Mouse (Mus musculus) R1 (cell line): Measurements from ENCODE around the gene Slc25a29.

Source experiments
- DNase-seq: peaks from one replicate; pipeline ENCODE4 v3.0.0-alpha.2; 2018; ENCODE audit warnings: low read depth, low spot score

Slc25a29 gene

DNA sequence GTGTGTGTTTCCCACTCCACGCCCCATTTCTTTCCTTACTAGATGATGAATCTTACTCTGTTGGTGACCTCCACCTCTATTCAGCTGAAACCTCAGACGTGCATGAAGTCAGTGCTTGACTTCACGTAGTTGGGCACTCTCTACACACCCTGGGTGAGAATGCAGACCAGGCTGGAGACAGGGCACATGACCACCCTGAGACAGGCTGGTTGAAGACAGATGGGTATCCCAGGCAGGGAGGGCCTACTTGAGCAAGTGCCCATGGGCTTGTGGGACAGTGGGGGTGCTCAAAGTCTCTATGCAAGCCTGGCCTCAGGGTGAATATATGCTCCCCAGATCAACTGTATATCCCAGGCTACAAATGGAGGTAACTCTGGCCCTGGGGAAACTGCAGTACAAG lies 1.3 kb downstream of the Slc25a29 start:
- DNase-seq, result no peak

DNA sequence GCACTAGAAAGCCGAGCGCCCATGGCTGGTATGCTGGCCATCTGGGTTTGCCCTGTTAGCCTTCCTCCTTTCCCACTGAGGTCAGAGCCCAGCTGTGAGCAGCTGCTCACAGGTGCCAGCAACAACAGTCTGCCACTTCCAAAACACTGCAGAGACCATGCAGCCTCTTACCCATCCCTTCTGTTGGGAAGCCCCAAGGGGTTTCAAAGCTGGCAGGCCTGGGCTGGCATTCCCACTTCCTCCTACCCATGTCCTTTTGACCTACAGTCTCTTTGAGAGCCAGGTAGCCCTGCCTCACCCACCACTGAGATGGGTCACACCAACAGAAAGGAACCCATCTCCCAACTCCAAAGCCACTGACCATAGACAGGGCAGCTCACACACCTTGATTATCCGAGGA lies 2.3 kb downstream of the Slc25a29 start:
- no peak for DNase-seq

DNA sequence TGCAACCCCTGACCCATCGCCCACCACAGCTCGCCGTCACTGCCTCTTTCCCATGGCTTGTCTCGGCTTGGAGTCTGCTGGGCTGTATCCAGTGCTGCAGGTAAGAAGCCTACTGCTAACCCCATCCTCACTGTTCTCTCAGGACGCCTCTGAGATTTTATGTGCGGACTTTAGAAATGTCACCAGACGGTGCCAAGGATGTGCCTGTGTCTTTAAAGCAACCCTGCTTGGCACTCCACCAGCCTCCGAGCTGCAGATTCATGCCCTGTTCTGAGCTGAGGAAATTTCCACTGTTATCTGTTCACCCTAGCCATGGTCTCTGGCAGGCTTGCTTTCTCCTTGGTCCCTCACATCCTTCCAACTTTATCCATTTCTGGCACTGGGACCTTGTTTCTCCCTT lies 2.8 kb downstream of the Slc25a29 start:
- no peak for DNase-seq

DNA sequence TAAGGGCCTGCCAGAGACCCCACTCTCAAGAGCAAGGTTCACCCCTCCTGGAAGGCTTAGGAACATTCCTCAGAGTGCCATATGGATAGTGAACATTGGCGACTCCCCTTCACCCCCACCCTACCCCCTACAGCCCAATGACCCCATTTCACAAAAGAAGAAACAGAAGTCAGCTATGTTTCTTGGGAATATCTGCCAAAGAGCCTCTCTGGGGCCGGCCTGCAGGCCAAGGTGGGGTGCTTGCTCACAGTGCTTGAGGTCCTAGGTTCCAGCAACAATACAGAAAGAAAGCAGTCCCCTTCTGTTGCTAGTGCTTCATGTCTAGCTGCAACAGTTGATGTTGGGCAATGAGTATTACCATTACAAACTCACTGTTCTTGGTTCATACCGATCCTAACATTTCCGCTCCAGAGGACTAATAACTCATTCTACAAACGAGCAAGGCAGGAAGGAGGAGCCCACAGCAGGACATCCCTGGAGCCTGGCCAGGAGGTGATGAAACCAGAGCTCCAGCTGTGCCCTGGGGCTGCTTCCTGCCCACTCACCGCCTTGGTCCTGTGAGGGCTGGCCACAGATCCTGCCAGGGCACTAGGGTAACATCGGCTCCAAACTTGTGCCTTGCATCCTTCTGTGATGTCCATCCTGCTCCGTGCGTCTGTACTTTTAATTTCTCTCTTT lies 3.6 kb downstream of the Slc25a29 start:
- DNase-seq, result no peak

DNA sequence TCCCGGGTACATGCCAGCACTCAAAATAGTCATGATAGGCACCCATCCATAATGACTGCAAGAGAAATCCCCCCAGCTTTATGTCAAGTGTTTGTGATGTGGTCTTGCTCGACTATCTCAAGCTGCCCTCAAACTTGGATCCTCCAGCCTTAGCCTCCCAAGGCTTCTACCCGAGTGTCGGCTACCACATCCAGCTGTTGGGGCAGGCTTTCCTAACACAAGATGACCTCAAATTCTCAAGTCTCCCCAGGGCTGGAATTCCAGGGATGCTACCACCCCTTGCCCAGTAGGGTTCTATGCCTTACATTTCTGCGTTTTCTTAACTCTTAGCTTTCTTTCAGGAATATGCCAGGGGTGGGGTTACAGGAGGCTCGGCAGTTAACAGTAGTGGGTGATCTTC lies 5.3 kb downstream of the Slc25a29 start:
- no peak for DNase-seq

DNA sequence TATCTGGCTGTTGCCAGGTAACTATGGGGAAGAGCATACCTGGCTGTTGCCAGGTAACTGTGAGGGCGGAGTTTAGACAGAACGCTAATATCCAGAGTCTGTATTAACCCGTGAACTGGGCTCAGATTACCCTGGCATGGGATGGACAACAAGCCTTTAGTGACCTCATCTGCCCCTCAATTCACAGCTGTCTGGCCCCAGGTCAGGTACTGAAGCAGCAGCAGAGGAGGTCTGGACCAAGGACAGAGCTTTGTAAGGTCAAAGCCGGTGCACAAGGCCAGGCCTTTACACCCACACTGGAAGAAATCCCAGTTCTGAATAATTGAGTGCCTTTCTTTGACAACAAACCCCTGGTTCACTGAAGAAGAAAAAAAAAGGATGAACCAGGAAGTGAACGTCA lies 6.0 kb downstream of the Slc25a29 start:
- DNase-seq, result peak; percentile 27

DNA sequence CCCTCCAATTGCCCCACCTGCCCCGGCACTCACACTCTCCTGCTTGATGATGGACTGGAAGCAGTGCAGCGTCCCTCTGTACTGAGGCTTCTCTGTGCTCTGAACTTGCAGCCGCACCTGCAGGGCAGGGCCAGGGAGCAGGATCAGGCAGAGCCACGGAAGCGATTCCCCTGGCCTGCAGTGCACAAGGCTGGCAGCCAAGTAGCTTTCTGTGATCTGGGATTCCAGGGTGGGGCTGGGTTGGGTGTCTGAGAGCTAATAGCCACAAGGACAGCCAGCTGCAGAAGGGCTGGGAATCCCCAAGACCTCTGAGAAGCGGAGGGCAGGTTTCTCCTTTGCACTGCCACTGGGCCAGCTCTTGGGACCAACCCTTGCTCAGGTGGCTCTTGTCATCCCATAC lies 8.0 kb downstream of the Slc25a29 start:
- DNase-seq, result no peak

DNA sequence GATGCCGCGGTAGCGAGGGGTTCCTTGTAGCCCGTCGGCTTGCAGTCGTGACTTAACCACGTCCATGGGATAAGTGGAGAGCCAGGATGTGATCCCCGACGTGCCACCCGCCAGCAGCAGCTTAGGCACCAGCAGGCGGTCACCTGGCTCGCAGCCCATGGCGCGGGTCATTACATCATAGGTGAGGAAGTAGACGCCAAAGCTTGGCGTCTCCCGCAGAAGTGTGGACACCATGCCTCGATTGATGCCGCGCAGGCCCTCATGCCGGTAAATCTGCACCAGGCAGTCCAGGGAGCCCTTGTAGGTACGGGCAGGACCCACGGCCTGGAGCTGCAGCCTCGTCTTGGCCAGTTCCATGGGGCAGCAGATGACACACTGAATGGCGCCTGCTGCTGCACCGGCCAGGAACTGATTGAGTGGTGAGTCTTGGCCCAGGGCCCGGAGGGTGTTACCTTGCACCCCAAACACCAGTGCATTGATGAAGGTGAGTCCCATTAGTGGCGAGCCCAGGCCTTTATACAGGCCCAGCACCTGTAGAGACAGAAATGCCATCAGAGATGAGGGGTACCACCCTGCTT lies 8.6 kb downstream of the Slc25a29 start:
- no peak for DNase-seq

DNA sequence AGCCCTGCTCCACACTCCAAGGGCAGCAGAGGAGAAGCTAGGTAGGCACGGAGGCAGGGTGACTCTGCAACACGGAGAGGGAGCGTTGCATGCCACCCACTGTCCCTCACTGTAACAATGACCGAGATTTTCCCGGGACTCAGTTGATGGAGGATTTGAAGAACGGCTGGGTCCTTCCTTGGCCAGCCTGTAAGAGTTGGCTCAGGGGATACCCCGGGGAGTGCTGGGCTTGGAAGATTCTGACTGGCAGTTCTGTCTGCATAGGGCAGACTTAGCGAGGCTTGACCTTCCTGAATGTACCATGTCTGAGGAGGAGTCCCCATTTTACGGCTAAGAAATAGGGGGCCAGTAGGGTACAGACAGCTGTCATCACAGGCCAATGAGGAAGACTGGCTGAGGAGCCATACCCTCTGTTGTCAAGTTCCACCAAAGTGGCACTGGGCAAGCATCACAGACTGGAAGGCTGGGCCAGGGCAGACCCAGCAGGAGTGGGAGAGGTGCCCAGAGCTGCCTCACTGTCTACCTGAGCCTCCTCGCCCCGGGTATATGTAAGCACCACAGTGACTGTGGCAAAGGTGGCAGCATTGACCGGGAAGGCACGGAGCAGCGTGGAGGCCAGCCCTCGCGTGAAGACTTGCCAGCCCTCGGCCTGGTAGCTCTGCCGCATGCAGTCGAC lies 9.3 kb downstream of the Slc25a29 start:
- DNase-seq, result no peak

DNA sequence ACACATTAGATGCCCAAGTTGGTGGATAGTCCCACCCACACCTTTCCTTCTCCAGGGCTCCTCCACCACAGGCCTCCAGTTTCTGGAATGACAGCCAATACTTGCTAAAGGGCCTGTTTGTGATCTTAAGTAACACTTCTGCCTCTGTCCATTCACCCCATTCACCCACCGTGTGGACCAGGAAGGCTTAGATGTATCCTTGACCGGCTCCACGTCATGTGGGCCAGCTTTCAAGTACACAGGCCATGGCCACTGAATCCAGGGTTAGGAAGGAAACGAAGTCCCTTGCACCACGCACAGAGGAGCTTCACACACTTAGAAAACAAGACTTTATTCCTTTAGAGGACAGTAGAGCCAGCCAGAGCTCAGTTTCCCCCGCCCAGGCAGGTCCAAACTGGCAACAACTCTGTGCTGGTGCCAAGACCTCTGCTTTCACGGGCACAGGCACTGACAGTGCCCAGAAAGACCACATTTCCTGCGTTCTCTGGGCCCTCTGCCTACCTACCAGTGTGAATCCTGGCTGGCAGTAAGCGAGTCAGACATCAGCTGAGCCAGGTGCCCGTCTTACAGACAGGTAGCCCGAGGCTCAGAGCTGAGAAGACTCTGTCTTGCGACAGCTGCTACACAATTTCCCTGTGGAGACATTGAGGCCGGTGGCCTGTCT lies 10.0 kb downstream of the Slc25a29 start:
- DNase-seq, result no peak

DNA sequence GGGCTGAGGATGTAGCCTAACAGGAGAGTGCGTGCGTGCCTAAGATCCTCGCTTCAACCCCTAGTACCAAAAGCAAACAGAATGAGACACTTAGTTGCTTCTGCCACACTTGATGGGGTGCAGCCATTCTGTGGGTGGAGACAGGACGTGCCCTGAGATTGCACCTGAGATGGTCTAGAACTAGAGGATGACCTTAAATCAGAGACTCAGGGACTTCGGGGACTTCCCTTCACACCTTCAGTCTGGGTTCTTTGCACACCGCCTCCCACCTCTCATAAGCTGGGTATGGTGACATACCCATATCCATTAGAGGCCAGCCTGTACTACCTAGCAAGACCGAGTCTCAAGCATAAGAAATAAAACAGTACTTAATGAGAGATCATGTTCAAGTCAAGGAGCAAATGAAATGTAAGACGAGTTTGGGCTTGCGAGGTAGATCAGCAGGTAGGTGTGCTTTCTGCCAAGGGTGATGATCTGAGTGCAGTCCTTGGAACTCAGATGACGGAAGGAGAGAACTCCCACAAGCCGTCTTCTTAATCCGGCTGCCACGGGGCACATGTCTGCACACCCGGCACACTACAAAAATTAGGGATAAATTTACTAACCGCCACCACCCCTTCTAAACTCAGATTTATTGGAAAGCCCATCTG lies 11.3 kb downstream of the Slc25a29 start:
- no peak for DNase-seq

DNA sequence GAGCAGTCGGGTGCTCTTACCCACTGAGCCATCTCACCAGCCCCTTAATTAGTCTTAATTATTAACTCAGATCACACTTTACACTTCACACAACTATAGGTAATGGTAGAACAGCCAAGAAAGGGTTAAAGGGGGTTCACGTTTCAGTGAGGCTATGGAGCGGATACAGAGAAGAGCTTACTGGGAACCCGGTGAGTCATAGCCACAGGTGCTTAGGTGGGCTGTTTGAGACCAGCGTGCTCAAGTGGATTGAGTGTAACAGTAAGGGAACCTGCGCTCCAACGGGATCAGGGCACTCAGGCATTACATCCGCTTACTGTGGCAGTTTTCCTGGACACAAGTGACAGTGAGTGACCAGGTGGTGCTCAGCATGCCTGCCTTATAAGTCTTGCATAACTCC lies 12.6 kb downstream of the Slc25a29 start:
- no peak for DNase-seq

DNA sequence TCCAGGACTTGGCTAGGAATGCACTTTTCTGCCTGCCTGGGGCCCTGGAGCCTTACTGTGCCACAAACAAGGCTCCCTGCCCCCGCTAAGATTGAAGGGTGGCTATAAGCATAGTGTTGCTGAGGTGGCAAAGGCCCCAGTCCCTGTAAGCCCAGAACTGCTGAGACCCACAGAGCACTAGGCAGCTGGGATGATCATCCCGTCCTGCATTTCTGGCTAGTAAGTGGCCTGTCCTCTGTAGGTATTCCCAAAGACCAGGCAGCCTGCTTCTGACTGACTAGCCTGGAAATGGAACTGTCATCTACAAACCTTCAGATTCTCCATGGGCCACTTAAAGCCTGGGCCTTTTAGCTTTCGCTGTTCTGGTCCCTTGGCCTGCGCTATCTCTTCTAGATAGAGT lies 15.2 kb downstream of the Slc25a29 start:
- DNase-seq, result no peak

DNA sequence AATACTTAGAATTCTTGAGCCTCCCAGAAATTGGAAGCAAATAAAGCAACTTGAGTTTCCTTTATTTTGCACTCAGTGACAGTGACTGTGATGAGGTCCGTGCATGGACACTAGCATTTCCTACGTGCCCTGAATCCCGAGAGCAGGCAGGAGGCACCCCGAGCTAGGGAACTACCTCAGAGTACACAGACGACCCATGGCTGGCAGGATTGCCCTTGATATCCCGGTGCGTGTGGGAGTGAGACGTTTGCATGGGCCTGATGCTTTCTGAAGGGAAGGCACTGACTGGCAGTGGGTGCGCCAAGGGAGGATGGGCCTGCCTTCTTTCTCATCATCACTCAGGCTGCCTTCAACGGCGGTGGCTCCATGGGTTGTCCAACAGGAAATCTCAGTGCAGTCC lies 19.1 kb downstream of the Slc25a29 start:
- DNase-seq, result no peak

DNA sequence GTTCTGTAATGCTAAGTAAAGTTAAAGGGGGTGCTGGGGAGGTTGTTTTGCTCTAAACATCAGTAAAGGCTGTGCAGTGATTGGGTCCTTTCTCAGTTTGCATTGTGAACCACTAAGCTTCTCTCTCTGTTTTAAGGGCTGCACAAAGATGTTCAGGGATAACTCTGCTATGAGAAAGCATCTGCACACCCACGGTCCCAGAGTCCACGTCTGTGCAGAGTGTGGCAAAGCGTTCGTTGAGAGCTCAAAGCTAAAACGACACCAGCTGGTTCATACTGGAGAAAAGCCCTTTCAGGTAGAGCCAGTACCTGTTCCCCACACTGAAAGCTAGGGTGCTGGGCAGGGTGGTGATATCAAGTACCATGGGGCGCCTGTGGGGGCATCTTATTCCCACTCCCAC lies 21.2 kb downstream of the Slc25a29 start:
- DNase-seq, result no peak

DNA sequence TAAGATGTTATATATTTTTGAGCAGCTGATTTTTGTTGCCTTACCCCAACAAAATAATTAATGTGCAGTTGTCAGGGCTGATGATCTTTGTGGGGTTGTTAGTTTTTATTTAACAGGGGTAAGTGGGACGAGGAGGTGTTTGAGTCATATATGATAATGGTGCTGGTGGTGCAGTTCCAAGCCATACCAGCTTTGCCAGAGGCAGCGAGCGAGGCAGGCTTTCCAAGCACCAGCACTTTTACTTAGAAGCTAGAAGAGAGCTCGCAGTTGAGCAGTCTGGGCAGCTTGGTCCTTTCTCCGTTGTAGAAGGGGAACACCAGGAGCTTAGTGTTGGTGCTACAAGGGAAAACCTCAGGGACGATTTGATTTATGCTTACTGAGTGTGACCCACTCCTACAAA lies 23.2 kb downstream of the Slc25a29 start:
- no peak for DNase-seq

DNA sequence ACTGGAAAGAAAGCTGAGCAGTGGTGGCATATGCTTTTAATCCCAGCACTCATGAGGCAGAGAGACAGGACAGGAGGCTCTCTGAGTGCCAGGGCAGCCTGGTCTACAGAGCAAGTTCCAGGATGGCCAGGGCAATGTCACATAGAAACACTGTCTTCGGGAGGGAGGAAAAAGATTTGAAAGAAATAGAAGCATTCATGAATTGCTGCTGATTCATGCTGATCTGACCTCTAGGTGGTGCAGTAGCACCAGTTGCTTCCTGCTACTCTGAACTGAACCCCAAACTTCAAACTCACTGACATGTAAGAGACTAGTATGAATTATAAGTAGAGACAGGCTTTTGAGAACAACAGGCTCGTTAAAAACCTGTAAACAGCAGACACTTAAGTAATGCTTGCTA lies 24.6 kb downstream of the Slc25a29 start:
- no peak for DNase-seq

DNA sequence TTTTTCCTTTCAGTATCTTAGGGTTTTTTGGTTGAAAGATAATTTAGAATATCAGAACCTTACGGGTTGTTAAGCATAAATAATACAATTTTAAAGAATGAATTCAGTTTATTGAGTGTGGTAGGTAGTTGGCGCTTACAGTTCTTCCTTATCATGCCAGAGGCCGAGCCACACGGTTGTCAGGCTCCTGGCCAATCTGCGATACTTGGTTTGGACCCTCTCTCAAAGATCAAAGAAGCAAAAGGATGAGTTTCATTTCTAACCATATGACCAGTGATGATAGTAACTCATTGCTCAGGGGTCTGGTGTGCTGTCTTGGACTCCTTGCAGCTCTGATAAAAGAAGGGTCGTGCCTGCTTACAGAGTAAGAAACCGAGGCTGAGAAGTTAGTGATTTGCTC lies 25.4 kb downstream of the Slc25a29 start:
- DNase-seq, result no peak

DNA sequence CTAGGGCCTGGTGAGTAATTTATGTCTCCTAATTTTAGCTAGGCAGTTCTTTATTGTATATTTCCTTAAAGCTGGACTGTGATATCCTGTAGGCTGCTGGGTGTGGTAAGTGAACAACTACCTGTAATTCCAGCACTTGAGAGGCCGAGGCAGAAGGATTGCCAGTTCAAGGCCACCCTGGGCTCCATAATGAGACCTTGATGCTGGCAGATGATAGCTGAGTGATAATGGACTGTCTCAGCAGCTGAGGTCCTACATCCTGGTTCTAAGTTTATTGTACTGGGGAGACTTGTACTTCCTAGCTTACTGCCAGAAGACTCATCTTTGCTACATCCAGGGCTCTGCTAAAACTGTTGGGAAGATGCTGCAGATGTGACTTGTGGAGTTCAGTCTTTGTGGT lies 25.9 kb downstream of the Slc25a29 start:
- no peak for DNase-seq

DNA sequence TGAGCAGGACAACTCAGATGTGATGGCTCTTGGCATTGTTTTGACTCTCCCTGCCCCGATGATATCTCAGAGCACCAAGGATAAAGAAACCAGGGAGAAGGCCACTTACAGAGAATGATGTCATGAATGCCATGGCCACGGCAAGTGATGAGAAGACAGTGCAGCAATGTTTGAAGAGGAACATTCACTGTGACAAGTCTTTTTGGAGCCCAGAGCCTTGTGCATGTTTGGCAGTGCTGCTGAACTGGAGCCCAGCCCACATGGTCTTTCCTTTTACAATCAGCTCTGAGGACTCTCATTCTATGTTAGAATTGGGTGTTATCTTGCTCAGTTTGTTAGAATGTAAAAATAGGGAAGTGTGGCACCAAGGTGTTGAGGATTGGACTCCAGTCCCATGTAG lies 27.2 kb downstream of the Slc25a29 start:
- DNase-seq, result no peak

DNA sequence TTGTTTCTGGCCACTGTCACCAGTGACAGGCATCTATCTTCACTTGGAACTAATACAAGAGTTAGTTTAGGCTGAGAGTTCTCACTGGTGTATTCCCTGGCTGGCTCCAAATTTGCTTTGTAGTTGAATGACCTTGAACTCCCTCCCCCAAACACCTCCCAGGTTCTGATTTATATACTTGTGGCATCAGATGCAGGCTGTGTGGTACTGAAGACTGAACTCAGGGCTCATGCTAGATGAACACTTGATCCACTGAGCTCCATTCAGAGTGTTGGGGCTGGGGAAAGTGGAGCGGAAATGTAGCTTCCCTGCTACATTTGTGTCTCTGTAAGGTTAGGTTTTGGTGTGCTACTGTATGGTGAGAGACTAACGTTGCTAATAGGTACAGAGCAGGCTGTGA lies 31.3 kb downstream of the Slc25a29 start:
- DNase-seq, result no peak

DNA sequence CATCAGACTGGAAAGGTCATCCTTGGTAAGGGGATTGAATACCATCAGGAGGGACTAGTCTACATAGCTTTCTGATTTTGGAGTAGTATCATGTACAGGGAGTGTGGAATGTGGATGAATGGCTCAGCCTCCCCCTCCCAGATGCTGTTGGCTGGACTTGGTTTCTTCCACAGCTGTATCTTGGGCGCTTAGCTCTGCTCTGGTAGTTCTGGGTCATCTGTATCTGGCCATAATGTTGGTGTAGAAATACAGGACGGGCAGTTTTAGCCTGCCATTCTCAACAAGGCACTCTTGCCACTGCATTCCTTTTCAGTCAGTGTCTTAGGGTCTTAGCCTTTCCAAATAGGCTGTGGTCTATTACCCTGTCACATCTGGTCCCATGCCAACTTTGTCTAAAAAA lies 34.1 kb downstream of the Slc25a29 start:
- DNase-seq, result no peak
